Mouse (Mus musculus) ovary, postnatal 10 days (tissue): ENCODE measurements around the gene Scrt2.

Experiments used
- DNase-seq: peaks from one replicate; pipeline ENCODE4 v3.0.0; 2022; ENCODE audit warnings: low spot score

Scrt2 gene

GRCm38 (mm10) chr2:152081641-152082448 is 516 bp downstream of the Scrt2 start:
- peak; percentile 70 for DNase-seq

GRCm38 (mm10) chr2:152082456-152083285 is 1.3 kb downstream of the Scrt2 start:
- DNase-seq = no peak

GRCm38 (mm10) chr2:152083411-152083810 is 2.1 kb downstream of the Scrt2 start:
- no peak for DNase-seq

- DNase-seq = no peak
Observed at GRCm38 (mm10) chr2:152084298-152084697, 3.0 kb downstream of the Scrt2 start.

- DNase-seq = no peak
Observed at GRCm38 (mm10) chr2:152085414-152085813, 4.1 kb downstream of the Scrt2 start.

- DNase-seq = no peak
Observed at GRCm38 (mm10) chr2:152086451-152086850, 5.1 kb downstream of the Scrt2 start.

GRCm38 (mm10) chr2:152087111-152087510 is 5.8 kb downstream of the Scrt2 start:
- DNase-seq = no peak

- no peak for DNase-seq
Observed at GRCm38 (mm10) chr2:152089078-152089477, 7.7 kb downstream of the Scrt2 start.

- no peak for DNase-seq
Observed at GRCm38 (mm10) chr2:152089581-152089980, 8.3 kb downstream of the Scrt2 start.

- no peak for DNase-seq
Observed at GRCm38 (mm10) chr2:152090486-152090885, 9.2 kb downstream of the Scrt2 start.

- no peak for DNase-seq
Observed at GRCm38 (mm10) chr2:152091342-152092056, 10.2 kb downstream of the Scrt2 start.

GRCm38 (mm10) chr2:152092927-152093326 is 11.6 kb downstream of the Scrt2 start:
- DNase-seq = no peak

- DNase-seq = no peak
Observed at GRCm38 (mm10) chr2:152093356-152093792, 12.0 kb downstream of the Scrt2 start.

GRCm38 (mm10) chr2:152094856-152095545 is 13.7 kb downstream of the Scrt2 start:
- DNase-seq = no peak

- no peak for DNase-seq
Observed at GRCm38 (mm10) chr2:152096922-152097321, 15.6 kb downstream of the Scrt2 start.

- no peak for DNase-seq
Observed at GRCm38 (mm10) chr2:152097916-152098315, 16.6 kb downstream of the Scrt2 start.

GRCm38 (mm10) chr2:152099538-152099937 is 18.2 kb downstream of the Scrt2 start:
- no peak for DNase-seq

- no peak for DNase-seq
Observed at GRCm38 (mm10) chr2:152101761-152102160, 20.4 kb downstream of the Scrt2 start.

- no peak for DNase-seq
Observed at GRCm38 (mm10) chr2:152102369-152102768, 21.0 kb downstream of the Scrt2 start.

- no peak for DNase-seq
Observed at GRCm38 (mm10) chr2:152104711-152105317, 23.5 kb downstream of the Scrt2 start.
